Mouse (Mus musculus): ENCODE measurements around the gene Tpst1. TPM values are rescaled to one million over a fixed set of nuclear protein-coding genes. Genes with fewer than 3 reads are reported as not detected.

The Tpst1 gene
- total RNA-seq, 2 experiments from 2014 or later: 7.5 to 17.3 TPM

- ATAC-seq (replicated peaks; ENCODE audit: poor library complexity, severe bottlenecking): no peak
Observed at GRCm38 (mm10) chr5:130051073-130051860, 21.9 kb upstream of the Tpst1 start.

DNA sequence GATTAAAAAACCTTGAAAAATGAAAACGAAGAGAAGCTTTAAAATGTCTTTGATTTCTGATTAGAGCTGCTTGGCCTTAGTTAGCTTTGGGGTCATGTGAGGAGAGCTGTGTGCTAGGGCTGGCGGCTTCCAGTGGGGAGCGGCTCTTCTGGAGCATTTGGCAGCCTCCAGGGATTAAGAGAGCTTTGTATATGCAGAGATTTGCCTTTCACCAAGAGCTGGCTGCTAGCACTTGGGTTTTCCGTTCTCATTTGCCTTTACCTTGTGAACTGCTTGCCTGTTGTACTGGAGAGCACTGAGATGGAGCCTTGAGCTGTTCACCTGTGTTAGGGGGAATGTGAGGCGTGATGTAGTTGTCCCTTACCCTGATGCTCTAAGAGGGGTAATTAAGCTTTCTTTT, 20.6 kb upstream of the Tpst1 start:
- no peak for ATAC-seq (replicated peaks; ENCODE audit: poor library complexity, severe bottlenecking)

DNA sequence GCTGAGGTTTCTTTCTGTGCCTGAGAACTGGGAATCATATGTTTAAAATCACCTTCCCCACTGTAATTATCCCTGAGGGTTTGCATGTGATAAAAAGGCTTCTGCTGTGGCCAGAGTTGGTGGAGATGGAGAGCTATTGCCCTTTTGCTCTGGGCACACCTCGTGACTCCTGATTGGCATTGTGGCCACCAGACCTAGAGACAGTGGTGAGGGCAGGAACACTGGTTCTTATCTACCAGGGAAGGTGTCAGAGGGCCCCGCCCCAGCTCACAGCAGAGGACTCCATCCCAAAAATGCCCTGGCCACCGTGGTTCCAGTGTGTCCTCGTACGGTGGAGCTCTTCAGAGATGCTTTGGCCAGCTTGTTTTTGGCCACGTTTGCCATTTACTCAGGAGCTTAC, 20.2 kb upstream of the Tpst1 start:
- no peak for ATAC-seq (replicated peaks; ENCODE audit: poor library complexity, severe bottlenecking)

DNA sequence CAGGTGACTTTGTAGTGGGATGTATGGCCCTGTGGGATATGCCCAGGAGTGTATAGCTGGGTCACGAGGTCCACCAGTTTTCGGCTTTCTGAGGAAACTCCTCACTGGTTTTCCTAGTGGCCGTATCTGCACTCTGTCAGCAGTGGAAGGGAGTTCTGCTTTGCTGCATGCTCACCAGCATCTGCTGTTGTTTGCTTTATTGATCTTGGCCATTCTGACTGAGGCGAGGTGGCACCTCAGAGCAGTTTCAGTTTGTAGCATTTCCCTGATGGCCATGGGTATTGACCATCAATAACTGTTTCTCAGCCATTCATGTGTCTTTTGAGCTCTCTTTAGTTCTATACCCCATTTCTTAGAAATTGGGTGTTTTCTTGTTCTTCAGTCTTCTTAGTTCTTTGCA, 17.4 kb upstream of the Tpst1 start:
- ATAC-seq (replicated peaks; ENCODE audit: poor library complexity, severe bottlenecking): no peak

DNA sequence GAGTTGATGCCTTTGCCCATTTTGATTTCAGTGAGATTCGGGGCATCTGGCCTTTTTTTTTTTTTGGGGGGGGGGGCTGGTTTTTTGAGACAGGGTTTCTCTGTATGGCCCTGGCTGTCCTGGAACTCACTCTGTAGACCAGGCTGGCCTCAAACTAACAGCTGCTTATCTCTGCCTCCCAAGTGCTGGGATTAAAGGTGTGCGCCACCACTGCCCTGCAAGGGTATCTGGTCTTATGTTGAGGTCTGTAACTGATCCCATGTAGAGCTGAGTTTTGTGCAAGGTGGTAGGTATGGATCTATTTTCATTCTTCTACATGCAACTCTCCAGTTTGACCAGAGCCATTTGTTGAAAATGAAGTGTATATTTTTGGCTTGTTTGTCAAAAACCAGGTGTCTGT, 16.8 kb upstream of the Tpst1 start:
- no peak for ATAC-seq (replicated peaks; ENCODE audit: poor library complexity, severe bottlenecking)

DNA sequence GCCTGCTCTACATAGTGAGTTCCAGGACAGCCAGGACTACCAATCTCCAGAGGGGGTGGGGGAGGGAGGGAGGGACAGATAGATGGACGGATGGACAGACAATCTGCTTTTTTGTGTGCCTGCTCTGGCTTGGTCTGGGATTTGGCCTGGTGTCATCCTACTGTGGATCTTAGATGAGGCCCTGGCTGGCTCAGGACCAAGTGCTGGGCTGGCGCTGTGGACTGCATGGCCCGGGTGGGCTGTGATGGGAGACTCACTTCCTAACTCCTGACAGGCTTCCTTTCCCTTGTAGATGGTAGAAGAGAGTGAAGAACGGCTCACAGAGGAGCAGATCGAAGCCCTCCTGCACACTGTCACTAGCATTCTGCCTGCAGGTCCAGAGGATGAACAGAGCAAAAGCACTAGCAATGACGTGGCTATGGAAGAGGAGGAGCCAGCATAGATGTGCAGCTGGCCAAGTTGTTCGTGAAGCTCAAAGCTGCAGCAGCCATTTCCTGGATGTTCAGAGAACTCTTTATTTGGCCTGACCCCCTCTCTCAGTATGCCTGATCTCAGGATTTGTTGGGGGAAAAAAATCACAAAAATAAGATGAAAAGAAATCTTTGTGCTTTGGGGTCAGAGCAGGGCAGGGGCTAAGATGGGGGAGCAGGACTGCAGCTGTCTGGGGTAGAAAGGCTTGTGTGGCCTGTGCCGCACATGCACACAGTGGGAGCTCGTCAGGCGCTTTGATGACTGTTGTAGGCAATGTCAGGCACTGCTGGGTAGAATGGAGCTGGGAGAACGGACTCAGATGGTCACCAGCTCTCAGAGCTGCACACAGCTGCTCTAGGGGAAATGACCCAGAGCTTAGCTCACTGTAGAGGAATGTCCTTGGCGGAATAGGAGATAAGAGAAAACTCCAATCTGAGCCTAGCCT, 13.5 kb upstream of the Tpst1 start:
- no peak for ATAC-seq (replicated peaks; ENCODE audit: poor library complexity, severe bottlenecking)

DNA sequence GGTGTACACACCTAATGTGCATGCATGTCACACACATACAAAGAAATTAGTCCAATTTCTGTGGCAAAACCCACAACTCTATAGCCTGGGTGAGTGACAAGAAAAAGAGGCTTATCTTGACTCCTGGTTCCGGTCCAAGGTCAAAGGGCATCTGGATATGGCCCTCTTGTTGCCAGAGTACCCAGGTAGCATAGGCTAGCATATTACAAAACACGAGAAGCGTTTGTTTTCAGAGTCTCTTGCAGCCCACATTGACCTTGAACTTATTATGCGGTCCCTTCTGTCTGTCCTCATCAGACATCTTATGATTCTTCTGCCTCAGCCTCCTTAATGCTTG, 12.8 kb upstream of the Tpst1 start:
- ATAC-seq (replicated peaks; ENCODE audit: poor library complexity, severe bottlenecking): no peak

DNA sequence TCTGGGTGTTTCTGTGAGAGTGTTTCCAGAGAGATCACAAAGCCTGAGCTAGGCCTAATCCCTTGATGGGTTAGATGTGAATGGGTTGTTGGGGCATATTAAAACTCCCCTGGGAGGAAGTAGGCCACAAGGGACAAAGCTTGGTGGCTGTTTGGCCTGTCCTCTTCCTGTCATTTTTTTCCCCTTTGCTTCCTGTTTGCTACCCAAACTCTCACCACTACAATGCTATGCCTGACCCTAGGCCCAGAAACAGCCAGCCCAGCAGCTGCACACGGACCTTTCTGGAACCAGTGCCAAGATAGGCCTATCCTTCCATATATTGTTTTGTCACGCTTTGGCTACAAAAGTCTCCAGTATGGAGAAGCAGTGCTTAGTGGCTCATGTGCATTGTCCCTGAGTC, 11.0 kb upstream of the Tpst1 start:
- ATAC-seq (replicated peaks; ENCODE audit: poor library complexity, severe bottlenecking): no peak

GRCm38 (mm10) chr5:130063760-130064159, 9.4 kb upstream of the Tpst1 start:
- ATAC-seq (replicated peaks; ENCODE audit: poor library complexity, severe bottlenecking): no peak

GRCm38 (mm10) chr5:130065579-130065978, 7.5 kb upstream of the Tpst1 start:
- ATAC-seq (replicated peaks; ENCODE audit: poor library complexity, severe bottlenecking): peak; percentile 82

- ATAC-seq (replicated peaks; ENCODE audit: poor library complexity, severe bottlenecking): no peak
Observed at GRCm38 (mm10) chr5:130067841-130068264, 5.3 kb upstream of the Tpst1 start.

- no peak for ATAC-seq (replicated peaks; ENCODE audit: poor library complexity, severe bottlenecking)
Observed at GRCm38 (mm10) chr5:130074491-130074890, 1.4 kb downstream of the Tpst1 start.

DNA sequence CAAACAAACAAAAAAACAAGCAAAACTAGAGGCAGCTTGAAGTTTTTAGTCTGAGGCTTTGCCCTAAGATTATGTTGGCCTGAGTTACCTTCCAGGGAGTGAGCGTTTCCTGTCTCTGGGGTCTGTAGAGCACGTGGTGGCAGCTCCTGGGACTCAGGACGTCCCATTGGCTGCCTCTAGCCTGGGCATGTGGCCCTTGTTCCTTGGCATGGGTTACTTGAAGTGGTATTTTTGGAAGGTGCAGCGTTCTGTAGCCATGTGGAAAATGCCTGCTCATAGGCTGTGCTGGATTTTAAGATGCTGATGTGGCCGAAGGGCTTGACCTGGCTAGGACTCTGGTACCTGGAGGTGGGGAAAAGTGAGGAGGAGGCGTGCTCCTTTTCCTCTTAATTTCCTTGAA, 3.3 kb downstream of the Tpst1 start:
- no peak for ATAC-seq (replicated peaks; ENCODE audit: poor library complexity, severe bottlenecking)

GRCm38 (mm10) chr5:130078096-130078833, 5.1 kb downstream of the Tpst1 start:
- peak; percentile 44 for ATAC-seq (replicated peaks; ENCODE audit: poor library complexity, severe bottlenecking)

DNA sequence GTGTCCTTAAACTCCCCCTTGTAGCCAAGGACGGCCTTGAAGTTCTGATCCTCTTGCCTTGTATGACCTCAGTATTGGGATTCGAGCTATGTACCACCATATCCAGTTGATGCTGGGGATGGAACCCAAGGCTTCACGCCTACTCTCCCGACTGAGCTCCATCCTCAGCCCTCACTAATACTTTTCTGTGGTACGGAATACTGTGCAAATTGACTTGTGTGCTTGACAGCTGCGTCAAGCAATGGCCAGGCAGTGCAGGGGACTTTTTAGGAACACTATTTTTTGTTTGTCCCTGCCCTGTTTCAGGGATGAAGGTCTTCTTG, 5.7 kb downstream of the Tpst1 start:
- ATAC-seq (replicated peaks; ENCODE audit: poor library complexity, severe bottlenecking): no peak

DNA sequence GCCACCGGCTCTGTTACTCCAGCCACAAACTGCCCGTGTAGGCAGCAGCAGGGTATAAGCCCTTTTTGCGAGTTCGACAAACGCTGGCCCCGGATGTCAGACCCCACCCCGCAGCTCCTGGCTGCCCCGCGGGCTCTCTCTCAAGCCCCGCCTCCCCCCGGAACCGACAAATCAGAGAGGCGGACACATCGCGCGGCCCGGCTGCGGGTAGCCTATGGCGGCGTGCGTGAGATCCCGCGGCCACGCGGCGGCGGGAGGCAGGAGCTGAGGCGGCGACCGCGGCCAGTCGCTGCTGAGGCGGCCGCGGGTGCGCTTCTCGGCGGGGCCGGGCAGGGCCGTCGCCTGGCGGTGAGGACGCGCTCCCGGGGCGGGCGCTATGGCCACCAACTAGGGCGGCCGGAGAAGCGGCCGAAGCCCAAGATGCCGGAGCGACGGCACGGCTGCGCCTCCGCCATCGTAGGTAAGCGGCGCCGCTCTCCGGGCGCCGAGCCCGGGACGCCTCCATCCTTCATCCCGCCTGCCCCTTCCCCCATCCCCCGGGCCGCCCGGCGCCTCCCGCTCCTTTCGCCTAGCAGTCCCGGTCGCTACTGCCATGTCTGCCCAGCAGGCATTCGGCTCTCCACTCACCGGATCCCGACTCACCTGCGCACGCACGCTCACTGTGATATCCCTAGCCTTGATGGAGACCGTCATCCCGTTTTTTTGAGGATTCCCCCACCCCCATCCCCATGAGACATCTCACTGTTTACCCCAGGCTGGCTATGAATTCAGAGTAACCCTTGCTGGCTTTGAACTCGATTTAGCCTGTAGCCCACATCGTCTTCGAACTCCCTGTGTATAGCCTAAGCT, 6.3 kb downstream of the Tpst1 start:
- peak; percentile 81 for ATAC-seq (replicated peaks; ENCODE audit: poor library complexity, severe bottlenecking)

DNA sequence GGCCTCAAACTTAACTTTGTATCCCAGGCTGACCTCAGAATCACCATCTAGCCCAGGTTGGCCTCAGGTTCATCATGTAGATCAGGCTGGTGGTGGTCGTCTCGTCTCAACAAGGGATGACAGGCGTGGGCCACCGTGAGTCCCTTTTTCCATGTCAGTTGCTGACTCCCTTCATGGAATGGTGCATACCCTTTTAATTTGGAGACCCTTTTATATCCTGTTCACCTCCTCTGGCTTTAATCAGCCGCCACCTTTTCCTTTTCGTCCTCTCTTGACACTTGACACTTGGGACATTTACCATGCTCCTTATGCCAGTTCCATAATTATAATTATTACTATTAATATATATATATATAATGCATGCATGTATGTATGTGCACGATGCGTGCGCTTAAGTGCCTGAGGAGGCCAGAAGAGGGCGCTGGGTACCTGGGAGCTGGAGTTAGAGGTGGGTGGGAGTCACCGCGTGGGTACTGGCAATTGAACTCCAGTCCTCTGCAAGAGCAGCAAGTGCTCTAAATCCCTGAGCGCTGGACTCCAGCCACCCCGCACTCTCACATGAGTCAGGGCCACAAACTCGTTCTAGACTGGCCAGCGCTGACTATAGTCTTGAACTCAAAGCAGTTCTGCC, 7.0 kb downstream of the Tpst1 start:
- ATAC-seq (replicated peaks; ENCODE audit: poor library complexity, severe bottlenecking): no peak

GRCm38 (mm10) chr5:130081181-130081881, 8.2 kb downstream of the Tpst1 start:
- ATAC-seq (replicated peaks; ENCODE audit: poor library complexity, severe bottlenecking): peak; percentile 64

DNA sequence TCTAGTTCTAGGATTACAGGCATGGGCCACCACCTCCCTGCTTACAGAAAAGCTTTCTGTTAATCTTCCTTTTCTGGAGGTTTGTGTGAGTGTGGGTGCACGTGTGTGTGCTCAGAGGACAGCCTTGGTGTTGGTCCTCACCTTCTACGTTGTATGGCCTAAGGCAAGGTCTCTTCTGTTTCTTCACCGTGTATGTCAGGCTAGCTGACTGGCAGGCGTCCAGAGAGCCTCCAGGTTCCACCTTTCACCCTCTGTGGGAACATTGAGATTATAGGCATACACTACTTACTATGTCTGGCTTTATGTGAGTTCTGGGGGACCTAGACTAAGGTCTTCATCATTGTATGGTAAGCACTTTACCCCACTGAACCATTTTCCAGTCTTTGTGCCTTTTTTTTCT, 9.3 kb downstream of the Tpst1 start:
- no peak for ATAC-seq (replicated peaks; ENCODE audit: poor library complexity, severe bottlenecking)

All from granulocyte monocyte progenitor cell, adult 5-6 weeks (primary cell).